Mouse (Mus musculus): ENCODE results near the gene Gm37419. TPM values are rescaled to one million over a fixed set of nuclear protein-coding genes. Genes with fewer than 3 reads are reported as not detected.

The Gm37419 gene
- polyA plus RNA-seq, 1 experiment = not detected

DNA sequence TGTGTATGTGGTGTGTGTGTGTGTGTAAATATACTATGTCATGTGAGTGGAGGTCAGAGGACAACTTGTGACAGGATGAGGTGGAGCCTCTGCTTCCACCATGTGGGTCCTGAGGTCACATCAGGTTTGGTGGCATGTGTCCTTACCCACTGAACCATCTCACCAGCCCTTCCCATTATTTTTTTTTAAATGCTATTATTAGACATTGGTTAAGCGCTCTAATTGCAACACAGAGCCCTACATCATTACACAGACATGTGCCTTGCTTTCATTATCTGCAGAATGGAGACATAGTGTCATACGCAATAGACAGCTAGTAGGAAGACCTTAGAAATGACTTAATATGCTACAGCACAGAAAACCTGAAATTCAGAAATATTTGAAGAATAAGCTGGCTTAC is 12.1 kb upstream of the Gm37419 start:
- H3K36me3 ChIP-seq (ENCODE audit: control insufficient read depth, insufficient read depth) = peaks cover 48% of the 10 kb centered on the region

GRCm38 (mm10) chr16:23977732-23978131 is 10.6 kb upstream of the Gm37419 start:
- Histone ChIP-seq H3K36me3 (ENCODE audit: control insufficient read depth, insufficient read depth) (peaks cover 41% of the 10 kb centered on the region), H3K4me2 (ENCODE audit: low read depth) (no peak overlapping the region), H3K4me3 (no peak overlapping the region), H3K27me3 (ENCODE audit: control insufficient read depth, insufficient read depth, insufficient read length) (no peaks in the 10 kb centered on the region), H3K79me2 (ENCODE audit: control insufficient read depth, insufficient read depth) (peaks cover 43% of the 10 kb centered on the region), H3ac (ENCODE audit: control insufficient read depth, insufficient read length) (no peak overlapping the region)
- TF ChIP-seq TCF3 (IDR thresholded peaks at IDR 0.05; ENCODE audit: insufficient read length, low read depth) = no peak
- TF ChIP-seq POLR2AphosphoS2 (IDR thresholded peaks at IDR 0.05; ENCODE audit: insufficient read length, low read depth) = no peak
- no peak for TF ChIP-seq MYOG (IDR thresholded peaks at IDR 0.05; ENCODE audit: control insufficient read depth in 1 of 3, insufficient read depth in 1 of 3, insufficient read length in 2 of 3, low read depth in 2 of 3)
- TF ChIP-seq REST (IDR thresholded peaks at IDR 0.05; ENCODE audit: insufficient read depth, insufficient read length) = no peak
- TF ChIP-seq POLR2A (IDR thresholded peaks at IDR 0.05; ENCODE audit: insufficient read length, low read depth) = no peak
- no peak for TF ChIP-seq MAX (IDR thresholded peaks at IDR 0.05; ENCODE audit: low read depth)
- no peak for TF ChIP-seq USF1 (IDR thresholded peaks at IDR 0.05; ENCODE audit: low read depth)
- TF ChIP-seq TCF12 (IDR thresholded peaks at IDR 0.05; ENCODE audit: insufficient read depth, poor library complexity, severe bottlenecking) = no peak
- TF ChIP-seq CEBPB (IDR thresholded peaks at IDR 0.05; ENCODE audit: insufficient read depth, poor library complexity, severe bottlenecking) = no peak

More for the DNA sequence above, 12.1 kb upstream of the Gm37419 start:
- Histone ChIP-seq H3ac (ENCODE audit: control insufficient read depth, insufficient read length) (no peak overlapping the region), H3K4me3 (no peak overlapping the region), H3K27me3 (ENCODE audit: control insufficient read depth, insufficient read depth, insufficient read length) (no peaks in the 10 kb centered on the region), H3K4me2 (ENCODE audit: low read depth) (no peak overlapping the region), H3K79me2 (ENCODE audit: control insufficient read depth, insufficient read depth) (peaks cover 33% of the 10 kb centered on the region)
- no peak for TF ChIP-seq POLR2A (IDR thresholded peaks at IDR 0.05; ENCODE audit: insufficient read length, low read depth)
- TF ChIP-seq POLR2AphosphoS2 (IDR thresholded peaks at IDR 0.05; ENCODE audit: insufficient read length, low read depth) = no peak
- no peak for TF ChIP-seq TCF12 (IDR thresholded peaks at IDR 0.05; ENCODE audit: insufficient read depth, poor library complexity, severe bottlenecking)
- no peak for TF ChIP-seq MAX (IDR thresholded peaks at IDR 0.05; ENCODE audit: low read depth)
- no peak for TF ChIP-seq SRF (IDR thresholded peaks at IDR 0.05; ENCODE audit: control insufficient read depth, insufficient read length, low read depth)
- TF ChIP-seq REST (IDR thresholded peaks at IDR 0.05; ENCODE audit: insufficient read depth, insufficient read length) = no peak
- TF ChIP-seq CEBPB (IDR thresholded peaks at IDR 0.05; ENCODE audit: insufficient read depth, poor library complexity, severe bottlenecking) = no peak
- no peak for TF ChIP-seq TCF3 (IDR thresholded peaks at IDR 0.05; ENCODE audit: insufficient read length, low read depth)
- no peak for TF ChIP-seq E2F4 (IDR thresholded peaks at IDR 0.05; ENCODE audit: insufficient read depth)
- TF ChIP-seq MYOG (IDR thresholded peaks at IDR 0.05; ENCODE audit: control insufficient read depth in 1 of 3, insufficient read depth in 1 of 3, insufficient read length in 2 of 3, low read depth in 2 of 3) = no peak
- TF ChIP-seq MYOD1 (IDR thresholded peaks at IDR 0.05; ENCODE audit: control insufficient read depth in 1 of 3, insufficient read length in 2 of 3, low read depth in 2 of 3) = no peak
- TF ChIP-seq USF1 (IDR thresholded peaks at IDR 0.05; ENCODE audit: low read depth) = no peak

DNA sequence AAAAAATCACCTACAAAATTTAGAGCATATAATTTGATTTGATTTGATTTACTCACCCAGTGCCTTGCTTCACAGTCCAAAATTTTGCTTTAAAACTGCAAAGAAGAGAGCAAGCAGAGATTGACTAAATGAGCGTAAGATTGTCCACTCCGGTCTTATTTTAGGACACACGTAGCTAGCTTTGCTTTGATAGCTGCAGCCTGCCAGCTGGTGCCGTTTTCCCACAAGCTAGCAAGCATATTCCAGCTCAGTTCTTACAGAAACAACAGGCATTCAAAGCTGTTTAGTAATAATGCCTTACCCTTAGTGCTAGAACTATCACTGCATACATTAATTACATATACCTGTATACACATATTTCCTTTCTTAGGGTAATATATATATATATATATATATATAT is 9.8 kb upstream of the Gm37419 start:
- H3K4me3 ChIP-seq = no peak overlapping the region
- peaks cover 43% of the 10 kb centered on the region for H3K79me2 ChIP-seq (ENCODE audit: control insufficient read depth, insufficient read depth)
- H3K4me2 ChIP-seq (ENCODE audit: low read depth) = no peak overlapping the region
- H3ac ChIP-seq (ENCODE audit: control insufficient read depth, insufficient read length) = no peak overlapping the region
- no peaks in the 10 kb centered on the region for H3K27me3 ChIP-seq (ENCODE audit: control insufficient read depth, insufficient read depth, insufficient read length)
- TF ChIP-seq REST (IDR thresholded peaks at IDR 0.05; ENCODE audit: insufficient read depth, insufficient read length) (no peak), CEBPB (IDR thresholded peaks at IDR 0.05; ENCODE audit: insufficient read depth, poor library complexity, severe bottlenecking) (no peak), MYOD1 (IDR thresholded peaks at IDR 0.05; ENCODE audit: control insufficient read depth in 1 of 3, insufficient read length in 2 of 3, low read depth in 2 of 3) (no peak), POLR2AphosphoS2 (IDR thresholded peaks at IDR 0.05; ENCODE audit: insufficient read length, low read depth) (no peak), E2F4 (IDR thresholded peaks at IDR 0.05; ENCODE audit: insufficient read depth) (no peak), SRF (IDR thresholded peaks at IDR 0.05; ENCODE audit: control insufficient read depth, insufficient read length, low read depth) (no peak), TCF12 (IDR thresholded peaks at IDR 0.05; ENCODE audit: insufficient read depth, poor library complexity, severe bottlenecking) (no peak), MAX (IDR thresholded peaks at IDR 0.05; ENCODE audit: low read depth) (no peak), TCF3 (IDR thresholded peaks at IDR 0.05; ENCODE audit: insufficient read length, low read depth) (no peak)
- peaks cover 36% of the 10 kb centered on the region for H3K36me3 ChIP-seq (ENCODE audit: control insufficient read depth, insufficient read depth)

- Histone ChIP-seq H3K4me3 (no peak overlapping the region), H3ac (ENCODE audit: control insufficient read depth, insufficient read length) (no peak overlapping the region), H3K27me3 (ENCODE audit: control insufficient read depth, insufficient read depth, insufficient read length) (no peaks in the 10 kb centered on the region), H3K79me2 (ENCODE audit: control insufficient read depth, insufficient read depth) (peaks cover 51% of the 10 kb centered on the region), H3K36me3 (ENCODE audit: control insufficient read depth, insufficient read depth) (peaks cover 27% of the 10 kb centered on the region), H3K4me2 (ENCODE audit: low read depth) (peak overlapping the region; percentile 19)
- TF ChIP-seq POLR2AphosphoS2 (IDR thresholded peaks at IDR 0.05; ENCODE audit: insufficient read length, low read depth) (peak; percentile 24), POLR2A (IDR thresholded peaks at IDR 0.05; ENCODE audit: insufficient read length, low read depth) (no peak)
These were observed 8.8 kb upstream of the Gm37419 start for GRCm38 (mm10) chr16:23979446-23979845.

DNA sequence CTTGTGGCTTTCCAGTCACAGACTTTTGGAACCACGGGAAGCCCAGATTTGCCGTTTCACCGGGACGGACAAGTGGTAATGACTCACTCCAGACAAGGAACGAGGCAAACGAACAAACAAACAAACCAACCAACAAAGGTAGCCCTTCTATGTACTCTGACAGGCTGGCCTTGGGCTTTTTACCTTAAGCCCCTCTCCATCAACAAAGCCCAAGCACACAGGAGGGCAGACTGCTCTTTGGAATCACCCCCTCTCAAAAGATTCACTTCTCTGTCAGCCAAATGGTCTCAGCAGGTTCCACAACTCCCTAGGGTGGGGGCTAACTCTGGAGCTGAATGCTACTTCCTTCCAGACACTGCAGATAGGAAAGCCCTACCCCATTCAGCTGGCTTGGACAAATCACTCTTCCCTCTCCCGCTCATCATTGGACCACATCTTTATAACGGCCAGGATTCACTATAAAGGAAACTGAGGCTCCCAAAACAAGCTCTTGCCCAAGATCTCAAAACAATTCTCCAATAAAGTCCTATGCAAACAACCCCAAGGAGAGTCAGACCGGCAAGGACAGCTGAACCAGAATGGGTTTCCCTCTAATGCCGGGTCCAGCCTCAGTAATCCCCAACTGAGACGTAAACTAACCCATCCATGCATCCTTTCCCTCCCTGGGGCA is 7.9 kb upstream of the Gm37419 start:
- H3K4me2 ChIP-seq (ENCODE audit: low read depth) = peak overlapping the region; percentile 19
- H3K36me3 ChIP-seq (ENCODE audit: control insufficient read depth, insufficient read depth) = peaks cover 19% of the 10 kb centered on the region
- no peaks in the 10 kb centered on the region for H3K27me3 ChIP-seq (ENCODE audit: control insufficient read depth, insufficient read depth, insufficient read length)
- TF ChIP-seq POLR2AphosphoS2 (IDR thresholded peaks at IDR 0.05; ENCODE audit: insufficient read length, low read depth) (peak; percentile 2), USF1 (IDR thresholded peaks at IDR 0.05; ENCODE audit: low read depth) (no peak)
- no peak overlapping the region for H3ac ChIP-seq (ENCODE audit: control insufficient read depth, insufficient read length)
- peaks cover 60% of the 10 kb centered on the region for H3K79me2 ChIP-seq (ENCODE audit: control insufficient read depth, insufficient read depth)
- H3K4me3 ChIP-seq = no peak overlapping the region

All from myocyte (in vitro differentiated cells).